Mouse (Mus musculus): ENCODE measurements at regions not wholly inside any gene's neighbourhood (a gene's known extent, or its start where the extent isn't known, plus 50 kb on each side); places are given as distances from the start of the nearest gene placed in this dataset.
A peak's percentile ranks its signal among the peaks of the same experiment; 100 is the strongest.

GRCm38 (mm10) chr10:118003739-118004361, 137.8 kb upstream of the Mdm1 start:
- Histone ChIP-seq H3K9me3 (peaks cover 3% of the 10 kb centered on the region), H3K36me3 (replicated peaks; ENCODE audit: low read length) (peaks cover 9% of the 10 kb centered on the region), H3K4me1 (peaks cover 42% of the 10 kb centered on the region), H3K27me3 (replicated peaks) (no peaks in the 10 kb centered on the region), H3K4me3 (replicated peaks) (no peak overlapping the region)
- TF ChIP-seq GATA1 (IDR thresholded peaks at IDR 0.05; ENCODE audit: borderline replicate concordance, low read length): no peak
- no peak for TF ChIP-seq FLI1 (IDR thresholded peaks at IDR 0.05; ENCODE audit: low read length)

DNA sequence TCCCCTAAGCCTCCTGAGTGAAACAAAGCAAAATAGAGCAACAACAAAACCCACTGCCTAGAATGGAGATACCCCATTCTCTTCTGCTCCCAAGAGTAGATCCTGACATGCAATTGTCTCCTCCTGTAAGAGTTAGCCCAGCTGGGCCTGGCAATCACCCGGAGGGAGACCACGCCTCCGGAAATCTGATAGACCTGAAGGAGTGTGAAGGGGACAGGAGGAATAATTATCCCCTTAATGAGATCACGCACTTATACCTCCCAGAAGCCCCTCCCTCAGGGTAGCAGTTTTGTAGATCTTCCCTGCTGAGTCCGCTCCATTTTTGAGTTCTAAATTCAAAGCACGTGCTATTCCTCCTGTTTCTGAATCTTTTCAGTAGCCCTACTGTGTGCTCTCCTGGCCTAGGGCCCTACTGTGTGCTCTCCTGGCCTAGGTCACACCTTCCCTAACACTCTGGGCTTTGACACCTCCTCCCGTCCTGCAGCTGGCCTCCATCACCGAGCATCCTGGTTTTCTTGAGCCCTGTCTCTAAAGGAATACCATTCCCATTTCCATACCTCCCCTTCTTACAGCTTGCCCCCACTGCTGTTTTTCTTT, 137.2 kb upstream of the Mdm1 start:
- no peak overlapping the region for H3K4me3 ChIP-seq (replicated peaks)
- H3K4me1 ChIP-seq: peaks cover 42% of the 10 kb centered on the region
- no peak for TF ChIP-seq FLI1 (IDR thresholded peaks at IDR 0.05; ENCODE audit: low read length)
- no peak for TF ChIP-seq GATA1 (IDR thresholded peaks at IDR 0.05; ENCODE audit: borderline replicate concordance, low read length)
- no peaks in the 10 kb centered on the region for H3K27me3 ChIP-seq (replicated peaks)
- peaks cover 9% of the 10 kb centered on the region for H3K9me3 ChIP-seq
- peaks cover 15% of the 10 kb centered on the region for H3K36me3 ChIP-seq (replicated peaks; ENCODE audit: low read length)

DNA sequence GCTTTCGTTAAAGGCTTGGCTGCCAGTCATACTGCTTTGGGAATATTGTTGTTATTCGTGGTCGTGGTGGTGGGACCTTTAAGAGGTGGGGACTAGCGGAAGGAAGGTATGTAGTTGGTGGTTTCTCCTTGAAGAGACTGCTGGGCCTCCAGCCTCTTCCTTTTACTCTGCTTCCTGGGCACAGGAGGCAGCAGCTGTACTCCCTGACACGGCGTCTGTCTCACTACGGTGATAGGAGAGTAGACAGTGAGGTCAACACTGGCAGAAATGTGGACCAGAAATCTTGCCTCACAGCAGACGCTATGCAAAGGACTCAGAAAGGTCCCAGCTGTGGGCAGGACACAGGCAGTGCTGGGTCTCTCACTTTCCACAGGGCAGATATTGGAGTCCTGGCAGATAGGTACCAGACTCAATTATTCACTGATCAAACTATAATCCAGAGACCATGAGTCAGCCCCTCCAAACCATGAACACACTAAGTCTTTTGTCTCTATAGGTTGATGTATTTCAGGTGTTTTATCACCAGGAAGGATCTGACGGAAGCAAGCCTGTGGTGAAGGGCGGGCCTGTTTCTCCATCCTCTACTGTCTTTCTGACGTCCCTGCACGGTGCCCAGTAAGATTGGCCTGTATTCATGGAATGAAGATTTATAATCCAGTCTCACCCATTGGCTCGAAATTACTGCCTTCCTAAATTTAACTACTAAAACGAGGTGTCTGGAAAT, 134.6 kb upstream of the Mdm1 start:
- TF ChIP-seq FLI1 (IDR thresholded peaks at IDR 0.05; ENCODE audit: low read length) (no peak), GATA1 (IDR thresholded peaks at IDR 0.05; ENCODE audit: borderline replicate concordance, low read length) (no peak)
- peaks cover 30% of the 10 kb centered on the region for H3K4me1 ChIP-seq
- H3K27me3 ChIP-seq (replicated peaks): no peaks in the 10 kb centered on the region
- H3K36me3 ChIP-seq (replicated peaks; ENCODE audit: low read length): peaks cover 33% of the 10 kb centered on the region
- peaks cover 25% of the 10 kb centered on the region for H3K9me3 ChIP-seq
- peak overlapping the region; percentile 70 for H3K4me3 ChIP-seq (replicated peaks)

- Histone ChIP-seq H3K4me1 (peaks cover 32% of the 10 kb centered on the region), H3K4me3 (replicated peaks) (no peak overlapping the region), H3K36me3 (replicated peaks; ENCODE audit: low read length) (peaks cover 33% of the 10 kb centered on the region), H3K27me3 (replicated peaks) (no peaks in the 10 kb centered on the region), H3K9me3 (peaks cover 25% of the 10 kb centered on the region)
- no peak for TF ChIP-seq GATA1 (IDR thresholded peaks at IDR 0.05; ENCODE audit: borderline replicate concordance, low read length)
- no peak for TF ChIP-seq FLI1 (IDR thresholded peaks at IDR 0.05; ENCODE audit: low read length)
These were observed 133.8 kb upstream of the Mdm1 start for GRCm38 (mm10) chr10:118007846-118008245.

GRCm38 (mm10) chr10:118011687-118012567, 129.7 kb upstream of the Mdm1 start:
- Histone ChIP-seq H3K4me1 (peaks cover 56% of the 10 kb centered on the region), H3K27me3 (replicated peaks) (no peaks in the 10 kb centered on the region), H3K36me3 (replicated peaks; ENCODE audit: low read length) (peaks cover 33% of the 10 kb centered on the region), H3K9me3 (peaks cover 25% of the 10 kb centered on the region), H3K4me3 (replicated peaks) (peak overlapping the region; percentile 84)
- no peak for TF ChIP-seq GATA1 (IDR thresholded peaks at IDR 0.05; ENCODE audit: borderline replicate concordance, low read length)
- TF ChIP-seq FLI1 (IDR thresholded peaks at IDR 0.05; ENCODE audit: low read length): no peak

GRCm38 (mm10) chr10:118028831-118029230, 112.8 kb upstream of the Mdm1 start:
- Histone ChIP-seq H3K9me3 (peaks cover 25% of the 10 kb centered on the region), H3K4me3 (replicated peaks) (no peak overlapping the region), H3K36me3 (replicated peaks; ENCODE audit: low read length) (peaks cover 17% of the 10 kb centered on the region), H3K4me1 (peaks cover 8% of the 10 kb centered on the region; the same call in 1 of the 2 replicates), H3K27me3 (replicated peaks) (no peaks in the 10 kb centered on the region)
- TF ChIP-seq GATA1 (IDR thresholded peaks at IDR 0.05; ENCODE audit: borderline replicate concordance, low read length) (no peak), FLI1 (IDR thresholded peaks at IDR 0.05; ENCODE audit: low read length) (no peak)

GRCm38 (mm10) chr10:118034401-118034800, 107.2 kb upstream of the Mdm1 start:
- peaks cover 24% of the 10 kb centered on the region for H3K36me3 ChIP-seq (replicated peaks; ENCODE audit: low read length)
- H3K4me1 ChIP-seq: peaks cover 11% of the 10 kb centered on the region; the same call in 1 of the 2 replicates
- no peak for TF ChIP-seq FLI1 (IDR thresholded peaks at IDR 0.05; ENCODE audit: low read length)
- no peak for TF ChIP-seq GATA1 (IDR thresholded peaks at IDR 0.05; ENCODE audit: borderline replicate concordance, low read length)
- H3K9me3 ChIP-seq: peaks cover 17% of the 10 kb centered on the region
- no peak overlapping the region for H3K4me3 ChIP-seq (replicated peaks)
- no peaks in the 10 kb centered on the region for H3K27me3 ChIP-seq (replicated peaks)

- Histone ChIP-seq H3K4me3 (replicated peaks) (no peak overlapping the region), H3K27me3 (replicated peaks) (no peaks in the 10 kb centered on the region), H3K36me3 (replicated peaks; ENCODE audit: low read length) (peaks cover 26% of the 10 kb centered on the region), H3K9me3 (peaks cover 20% of the 10 kb centered on the region), H3K4me1 (peaks cover 11% of the 10 kb centered on the region; the same call in 1 of the 2 replicates)
- TF ChIP-seq GATA1 (IDR thresholded peaks at IDR 0.05; ENCODE audit: borderline replicate concordance, low read length) (no peak), FLI1 (IDR thresholded peaks at IDR 0.05; ENCODE audit: low read length) (no peak)
These were observed 106.6 kb upstream of the Mdm1 start for GRCm38 (mm10) chr10:118035035-118035434.

DNA sequence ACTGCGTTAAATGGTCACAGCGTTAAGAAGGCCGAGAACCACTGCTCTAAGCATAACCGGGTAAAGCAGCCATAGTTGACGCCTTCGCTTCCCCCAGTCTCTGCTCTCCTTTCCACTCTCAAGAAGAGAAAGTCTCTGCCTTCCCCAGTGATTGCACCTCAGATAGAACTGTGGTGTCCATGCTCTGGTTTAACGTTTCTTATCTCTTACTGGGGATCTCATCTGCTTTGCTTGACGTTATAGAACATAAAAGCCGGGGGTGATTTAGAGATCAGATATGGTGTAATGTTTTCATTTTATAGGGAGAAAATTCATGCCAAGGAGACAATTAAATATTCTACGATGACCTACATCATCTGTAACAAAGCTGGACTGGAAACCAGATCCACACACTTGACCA, 103.1 kb upstream of the Mdm1 start:
- H3K9me3 ChIP-seq: peaks cover 23% of the 10 kb centered on the region
- no peaks in the 10 kb centered on the region for H3K27me3 ChIP-seq (replicated peaks)
- no peak for TF ChIP-seq GATA1 (IDR thresholded peaks at IDR 0.05; ENCODE audit: borderline replicate concordance, low read length)
- TF ChIP-seq FLI1 (IDR thresholded peaks at IDR 0.05; ENCODE audit: low read length): no peak
- H3K4me3 ChIP-seq (replicated peaks): no peak overlapping the region
- H3K4me1 ChIP-seq: peaks cover 30% of the 10 kb centered on the region
- peaks cover 36% of the 10 kb centered on the region for H3K36me3 ChIP-seq (replicated peaks; ENCODE audit: low read length)
